Mouse (Mus musculus) myocyte (in vitro differentiated cells): Measurements from ENCODE around the gene Stil. TPM values are rescaled to one million over a fixed set of nuclear protein-coding genes. Genes with fewer than 3 reads are reported as not detected.

Source experiments
- H3K27me3 ChIP-seq: one replicate; pipeline ENCODE4 v1.6.1; 2011; ENCODE audit not compliant: control insufficient read depth, insufficient read depth, insufficient read length
- H3K36me3 ChIP-seq: one replicate; pipeline ENCODE4 v1.6.1; 2011; ENCODE audit not compliant: control insufficient read depth, insufficient read depth
- H3K4me2 ChIP-seq: one replicate; pipeline ENCODE4 v1.6.1; 2011; ENCODE audit warnings: low read depth, control low read depth
- H3K4me3 ChIP-seq: one replicate; pipeline ENCODE4 v1.5.1; 2011; ENCODE audit warnings: mild to moderate bottlenecking, control low read depth, moderate library complexity
- H3K79me2 ChIP-seq: one replicate; pipeline ENCODE4 v1.6.1; 2011; ENCODE audit not compliant: control insufficient read depth, insufficient read depth
- H3ac ChIP-seq: one replicate; pipeline ENCODE4 v1.6.1; 2011; ENCODE audit not compliant: control insufficient read depth, insufficient read length
- CEBPB ChIP-seq: IDR thresholded peaks from 2 replicates; pipeline ENCODE4 v1.6.1; 2011; ENCODE audit warnings: mild to moderate bottlenecking, moderate library complexity; ENCODE audit not compliant: poor library complexity, insufficient read depth, severe bottlenecking
- E2F4 ChIP-seq: IDR thresholded peaks from one replicate; pipeline ENCODE4 v1.6.1; 2011; ENCODE audit warnings: mild to moderate bottlenecking, control low read depth, moderate library complexity; ENCODE audit not compliant: insufficient read depth
- MAX ChIP-seq: IDR thresholded peaks from one replicate; pipeline ENCODE4 v1.6.1; 2011; ENCODE audit warnings: low read depth, mild to moderate bottlenecking, control low read depth
- MYOD1 ChIP-seq, 3 experiments: IDR thresholded peaks; one replicate each; pipeline ENCODE4 v1.6.1; 2011; ENCODE audit warnings: control low read depth in 2 of 3, low read depth in 2 of 3, mild to moderate bottlenecking in 2 of 3, moderate library complexity in 1 of 3; ENCODE audit not compliant: insufficient read length in 2 of 3, control insufficient read depth in 1 of 3
- MYOG ChIP-seq, 3 experiments: IDR thresholded peaks; one replicate each; pipeline ENCODE4 v1.6.1; 2011; ENCODE audit warnings: control low read depth in 2 of 3, low read depth in 2 of 3, mild to moderate bottlenecking in 2 of 3; ENCODE audit not compliant: insufficient read length in 2 of 3, control insufficient read depth in 1 of 3, insufficient read depth in 1 of 3
- POLR2A ChIP-seq: IDR thresholded peaks from one replicate; pipeline ENCODE4 v1.6.1; 2011; ENCODE audit warnings: low read depth, mild to moderate bottlenecking, control low read depth, moderate library complexity; ENCODE audit not compliant: insufficient read length
- POLR2AphosphoS2 ChIP-seq: IDR thresholded peaks from one replicate; pipeline ENCODE4 v1.6.1; 2011; ENCODE audit warnings: low read depth, control low read depth; ENCODE audit not compliant: insufficient read length
- REST ChIP-seq: IDR thresholded peaks from one replicate; pipeline ENCODE4 v1.6.1; 2011; ENCODE audit warnings: mild to moderate bottlenecking, control low read depth, moderate library complexity; ENCODE audit not compliant: insufficient read depth, insufficient read length
- SRF ChIP-seq: IDR thresholded peaks from one replicate; pipeline ENCODE4 v1.6.1; 2011; ENCODE audit warnings: low read depth; ENCODE audit not compliant: control insufficient read depth, insufficient read length
- TCF12 ChIP-seq: IDR thresholded peaks from one replicate; pipeline ENCODE4 v1.6.1; 2011; ENCODE audit warnings: mild to moderate bottlenecking, control low read depth; ENCODE audit not compliant: poor library complexity, insufficient read depth, severe bottlenecking
- TCF3 ChIP-seq: IDR thresholded peaks from one replicate; pipeline ENCODE4 v1.6.1; 2011; ENCODE audit warnings: low read depth, control low read depth; ENCODE audit not compliant: insufficient read length
- USF1 ChIP-seq: IDR thresholded peaks from one replicate; pipeline ENCODE4 v1.6.1; 2011; ENCODE audit warnings: low read depth, mild to moderate bottlenecking, control low read depth, moderate library complexity
- polyA plus RNA-seq: library from polyadenylated mRNA; unstranded; fragments of >200 nt; fragmentation: generic; extraction: Trizol; gene quantifications from one replicate; pipeline ENCODE4 v1.2.1, GENCODE M21; 2012; ENCODE audit warnings: missing spikeins

The Stil gene
- polyA plus RNA-seq, 1 experiment: 1.6 TPM

DNA sequence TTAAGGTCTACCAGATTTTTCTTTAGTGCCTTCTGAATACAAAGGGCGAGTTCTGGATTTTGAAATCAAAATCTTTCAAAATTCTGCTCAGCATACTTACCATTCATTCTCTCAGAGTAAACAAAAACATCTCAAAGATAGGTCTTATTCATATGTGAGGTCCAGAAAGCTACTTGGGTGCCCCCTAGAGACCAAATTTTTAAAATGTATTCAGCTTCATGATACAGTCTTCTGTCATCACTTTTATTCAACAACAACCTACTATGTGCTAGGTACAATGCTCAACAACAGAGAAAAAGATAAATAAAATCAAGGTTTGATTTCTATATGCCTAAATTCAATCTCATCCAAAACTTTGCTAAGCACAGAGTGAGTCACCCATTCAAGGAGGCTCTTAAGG is 16.9 kb upstream of the Stil start:
- no peaks in the 10 kb centered on the region for H3K36me3 ChIP-seq
- H3K27me3 ChIP-seq: no peaks in the 10 kb centered on the region
- H3ac ChIP-seq: no peak overlapping the region
- H3K4me3 ChIP-seq: no peak overlapping the region
- peaks cover 83% of the 10 kb centered on the region for H3K79me2 ChIP-seq
- H3K4me2 ChIP-seq: peak overlapping the region; percentile 8
- no peak for TF ChIP-seq E2F4
- no peak for TF ChIP-seq MAX
- no peak for TF ChIP-seq MYOD1 (IDR thresholded peaks at IDR 0.05; ENCODE audit: control insufficient read depth in 1 of 3, insufficient read length in 2 of 3, low read depth in 2 of 3)
- TF ChIP-seq CEBPB: no peak
- TF ChIP-seq TCF3: no peak
- TF ChIP-seq POLR2A: no peak
- no peak for TF ChIP-seq TCF12
- no peak for TF ChIP-seq MYOG (IDR thresholded peaks at IDR 0.05; ENCODE audit: control insufficient read depth in 1 of 3, insufficient read depth in 1 of 3, insufficient read length in 2 of 3, low read depth in 2 of 3)
- TF ChIP-seq USF1: no peak

DNA sequence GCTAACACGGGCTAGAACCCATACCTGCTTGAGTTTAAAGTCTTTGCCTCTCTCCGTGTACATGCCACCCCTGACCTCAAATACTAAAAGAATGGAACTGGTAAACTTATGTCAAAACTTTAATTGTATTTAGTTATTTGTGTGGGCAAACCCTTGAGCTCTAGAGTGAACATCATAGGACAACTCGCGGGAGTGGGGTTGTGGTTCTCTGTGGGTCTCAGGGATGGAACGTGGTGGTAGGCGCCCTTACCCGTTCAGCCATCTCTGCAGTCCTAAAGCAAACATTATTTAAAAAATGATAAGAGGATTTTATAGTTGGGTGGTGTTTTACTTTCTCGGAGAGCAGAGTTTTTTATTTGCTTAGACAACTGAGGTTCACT is 13.8 kb upstream of the Stil start:
- no peak for TF ChIP-seq TCF12
- TF ChIP-seq SRF: no peak
- no peak for TF ChIP-seq E2F4
- no peak for TF ChIP-seq POLR2A
- no peak for TF ChIP-seq POLR2AphosphoS2
- no peak for TF ChIP-seq MYOG (IDR thresholded peaks at IDR 0.05; ENCODE audit: control insufficient read depth in 1 of 3, insufficient read depth in 1 of 3, insufficient read length in 2 of 3, low read depth in 2 of 3)
- TF ChIP-seq REST: no peak
- no peak for TF ChIP-seq USF1
- no peak for TF ChIP-seq MAX
- TF ChIP-seq CEBPB: no peak
- no peak for TF ChIP-seq MYOD1 (IDR thresholded peaks at IDR 0.05; ENCODE audit: control insufficient read depth in 1 of 3, insufficient read length in 2 of 3, low read depth in 2 of 3)
- peak overlapping the region; percentile 94 for H3K4me2 ChIP-seq
- peak overlapping the region; percentile 66 for H3K4me3 ChIP-seq
- no peaks in the 10 kb centered on the region for H3K27me3 ChIP-seq
- peak overlapping the region; percentile 67 for H3ac ChIP-seq
- peaks cover 52% of the 10 kb centered on the region for H3K79me2 ChIP-seq
- no peaks in the 10 kb centered on the region for H3K36me3 ChIP-seq

DNA sequence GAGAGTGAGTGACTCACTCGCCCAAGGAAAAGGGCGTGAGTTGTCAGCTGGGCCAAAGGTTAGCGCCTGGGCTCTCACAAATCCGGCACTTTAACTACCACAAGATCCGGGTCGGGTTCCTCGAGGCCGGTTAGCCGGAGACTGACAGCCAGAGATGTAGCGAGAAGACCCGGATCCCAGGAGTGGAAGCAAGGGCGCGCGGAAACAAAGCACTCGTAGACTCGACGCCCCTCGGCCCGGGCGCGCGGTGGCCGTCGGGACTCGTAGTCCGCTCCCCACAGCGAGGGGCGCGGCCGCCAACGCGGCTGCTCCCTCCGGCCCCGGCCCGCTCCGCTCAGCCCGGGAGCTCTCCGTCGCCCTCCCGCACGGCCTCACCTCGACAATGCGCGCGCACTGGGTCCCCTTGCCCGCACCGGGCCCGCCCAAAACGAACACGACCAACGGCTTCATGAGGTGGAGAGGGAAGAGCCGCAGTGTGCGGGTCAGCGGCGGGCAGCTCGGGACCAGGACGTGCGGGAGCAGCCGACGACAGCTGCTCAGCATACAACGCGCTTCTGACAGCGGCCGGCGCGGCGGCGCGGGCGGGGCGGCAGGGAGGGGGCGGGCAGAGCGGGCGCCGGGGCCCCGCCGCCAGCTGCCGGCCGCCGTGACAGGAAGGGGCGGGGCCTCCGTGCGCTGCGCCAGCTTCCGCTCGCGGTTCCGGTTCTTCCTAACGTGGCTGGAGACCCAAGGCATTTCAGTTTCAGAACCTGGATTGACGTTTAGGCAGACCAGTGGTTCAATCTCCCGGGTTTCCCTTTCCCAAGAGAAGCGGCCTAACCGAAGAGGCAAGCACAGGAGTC is 13.1 kb upstream of the Stil start, which contains the start of gene Cmpk1:
Cmpk1 (minus strand) TSS at position 651 of the 842 bp plus-strand sequence.
- Histone ChIP-seq H3K36me3 (no peaks in the 10 kb centered on the region), H3K4me2 (peak within 1 kb of the TSS; percentile 94), H3ac (peak within 1 kb of the TSS; percentile 67), H3K79me2 (peaks cover 46% of the 10 kb centered on the region), H3K4me3 (peak within 1 kb of the TSS; percentile 66), H3K27me3 (no peaks in the 10 kb centered on the region)
- TF ChIP-seq CEBPB: no peak
- TF ChIP-seq MAX: no peak
- TF ChIP-seq E2F4: no peak
- peak in 2 of 3 experiments; percentile 88 to 91 for TF ChIP-seq MYOG (IDR thresholded peaks at IDR 0.05; ENCODE audit: control insufficient read depth in 1 of 3, insufficient read depth in 1 of 3, insufficient read length in 2 of 3, low read depth in 2 of 3)
- TF ChIP-seq MYOD1 (IDR thresholded peaks at IDR 0.05; ENCODE audit: control insufficient read depth in 1 of 3, insufficient read length in 2 of 3, low read depth in 2 of 3): peak in 2 of 3 experiments; percentile 80 to 81
- TF ChIP-seq TCF3: peak; percentile 28
- no peak for TF ChIP-seq REST
- peak; percentile 45 for TF ChIP-seq SRF
- TF ChIP-seq USF1: no peak
- peak; percentile 71 for TF ChIP-seq POLR2AphosphoS2
- TF ChIP-seq POLR2A: peak; percentile 70
- no peak for TF ChIP-seq TCF12

DNA sequence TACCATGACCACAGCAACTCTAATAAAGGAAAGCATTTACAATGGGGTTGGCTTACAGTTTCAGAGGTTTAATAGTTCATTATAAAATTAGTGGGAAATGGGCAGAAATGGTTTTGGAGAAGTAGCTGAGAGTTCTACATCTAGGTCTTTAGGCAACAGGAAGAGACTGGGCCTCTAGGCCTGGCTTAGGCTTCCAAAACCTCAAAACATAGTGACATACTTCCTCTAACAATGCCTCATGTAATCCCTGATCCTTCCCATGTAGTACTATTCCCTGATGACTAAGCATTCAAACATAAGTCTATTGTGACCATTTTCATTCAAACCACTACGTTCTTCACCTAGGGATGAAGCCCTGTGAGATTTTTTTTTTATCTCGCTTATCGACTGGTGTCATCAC is 5.7 kb upstream of the Stil start:
- H3K36me3 ChIP-seq: no peaks in the 10 kb centered on the region
- no peak overlapping the region for H3K4me3 ChIP-seq
- H3ac ChIP-seq: no peak overlapping the region
- no peak overlapping the region for H3K4me2 ChIP-seq
- H3K79me2 ChIP-seq: no peaks in the 10 kb centered on the region
- H3K27me3 ChIP-seq: no peaks in the 10 kb centered on the region
- TF ChIP-seq MYOG (IDR thresholded peaks at IDR 0.05; ENCODE audit: control insufficient read depth in 1 of 3, insufficient read depth in 1 of 3, insufficient read length in 2 of 3, low read depth in 2 of 3) (no peak), POLR2AphosphoS2 (no peak), REST (no peak), USF1 (no peak), TCF3 (no peak), POLR2A (no peak), CEBPB (no peak), SRF (no peak), TCF12 (no peak), E2F4 (no peak), MYOD1 (IDR thresholded peaks at IDR 0.05; ENCODE audit: control insufficient read depth in 1 of 3, insufficient read length in 2 of 3, low read depth in 2 of 3) (no peak), MAX (no peak)
